Mouse (Mus musculus): Measurements from ENCODE around the gene Pck2. TPM values are rescaled to one million over a fixed set of nuclear protein-coding genes. Genes with fewer than 3 reads are reported as not detected.
A peak's percentile ranks its signal among the peaks of the same experiment; 100 is the strongest.

Pck2 gene
- polyA plus RNA-seq, 1 experiment from 2014 or later: 16.2 TPM

- H3K27ac ChIP-seq (replicated peaks; ENCODE audit: low read depth, low read length): peak within 1 kb of the TSS; percentile 98
- peaks cover 11% of the 10 kb centered on the region for H3K4me1 ChIP-seq (ENCODE audit: control insufficient read depth, insufficient read depth, low read length)
- DNase-seq: peak; percentile 97
- H3K27me3 ChIP-seq (ENCODE audit: control insufficient read depth, insufficient read depth, low read length): no peaks in the 10 kb centered on the region
- no peaks in the 10 kb centered on the region for H3K9me3 ChIP-seq (ENCODE audit: control insufficient read depth, low read length)
- H3K36me3 ChIP-seq (ENCODE audit: control insufficient read depth, insufficient read depth, low read length): peaks cover 15% of the 10 kb centered on the region
- H3K9ac ChIP-seq (replicated peaks; ENCODE audit: low read length): peak within 1 kb of the TSS; percentile 75
- H3K4me3 ChIP-seq (replicated peaks; ENCODE audit: low read depth, low read length): peak within 1 kb of the TSS; percentile 67
- under 1% methylated on average over 27 of the region's 27 CpGs for WGBS
- peak; percentile 82 for ATAC-seq (ENCODE audit: low FRiP score, low TSS enrichment)
- peak within 1 kb of the TSS; percentile 89 for H3K4me2 ChIP-seq (ENCODE audit: low read length)
These were observed 19.7 kb downstream of the Pck2 start, which contains the start of gene Dcaf11 for GRCm38 (mm10) chr14:55559799-55560201. Dcaf11 (plus strand) TSS chr14:55560006.

- H3K27ac ChIP-seq (replicated peaks; ENCODE audit: low read depth, low read length): peak within 1 kb of the TSS; percentile 98
- H3K9me3 ChIP-seq (ENCODE audit: control insufficient read depth, low read length): no peaks in the 10 kb centered on the region
- under 1% methylated on average over 51 of the region's 51 CpGs for whole genome bisulfite sequencing
- DNase-seq: peak; percentile 99
- ATAC-seq (ENCODE audit: low FRiP score, low TSS enrichment): peak; percentile 97
- H3K9ac ChIP-seq (replicated peaks; ENCODE audit: low read length): peak within 1 kb of the TSS; percentile 75
- H3K27me3 ChIP-seq (ENCODE audit: control insufficient read depth, insufficient read depth, low read length): no peaks in the 10 kb centered on the region
- peaks cover 22% of the 10 kb centered on the region for H3K36me3 ChIP-seq (ENCODE audit: control insufficient read depth, insufficient read depth, low read length)
- H3K4me3 ChIP-seq (replicated peaks; ENCODE audit: low read depth, low read length): peak within 1 kb of the TSS; percentile 67
- H3K4me2 ChIP-seq (ENCODE audit: low read length): peak within 1 kb of the TSS; percentile 89
- H3K4me1 ChIP-seq (ENCODE audit: control insufficient read depth, insufficient read depth, low read length): peaks cover 11% of the 10 kb centered on the region
These were observed 20.4 kb downstream of the Pck2 start, which contains the start of gene A730061H03Rik for GRCm38 (mm10) chr14:55560202-55561073. A730061H03Rik (minus strand) TSS chr14:55560406.

- Histone ChIP-seq H3K4me2 (ENCODE audit: low read length) (0 out of 2 replicates have a peak overlapping the region, but pooled peaks have one; percentile 89), H3K9ac (replicated peaks; ENCODE audit: low read length) (no peak overlapping the region), H3K9me3 (ENCODE audit: control insufficient read depth, low read length) (no peaks in the 10 kb centered on the region), H3K4me3 (replicated peaks; ENCODE audit: low read depth, low read length) (no peak overlapping the region), H3K27ac (replicated peaks; ENCODE audit: low read depth, low read length) (no peak overlapping the region), H3K36me3 (ENCODE audit: control insufficient read depth, insufficient read depth, low read length) (peaks cover 36% of the 10 kb centered on the region), H3K4me1 (ENCODE audit: control insufficient read depth, insufficient read depth, low read length) (peaks cover 11% of the 10 kb centered on the region), H3K27me3 (ENCODE audit: control insufficient read depth, insufficient read depth, low read length) (no peaks in the 10 kb centered on the region)
- ATAC-seq (ENCODE audit: low FRiP score, low TSS enrichment): no peak
- no peak for DNase-seq
- 85% methylated on average over 10 of the region's 10 CpGs for WGBS
These were observed 21.8 kb downstream of the Pck2 start for GRCm38 (mm10) chr14:55561860-55562259.

GRCm38 (mm10) chr14:55563249-55563648, 23.2 kb downstream of the Pck2 start:
- Histone ChIP-seq H3K36me3 (ENCODE audit: control insufficient read depth, insufficient read depth, low read length) (peaks cover 49% of the 10 kb centered on the region), H3K9me3 (ENCODE audit: control insufficient read depth, low read length) (no peaks in the 10 kb centered on the region), H3K4me1 (ENCODE audit: control insufficient read depth, insufficient read depth, low read length) (peaks cover 11% of the 10 kb centered on the region), H3K27me3 (ENCODE audit: control insufficient read depth, insufficient read depth, low read length) (no peaks in the 10 kb centered on the region), H3K4me3 (replicated peaks; ENCODE audit: low read depth, low read length) (no peak overlapping the region), H3K27ac (replicated peaks; ENCODE audit: low read depth, low read length) (no peak overlapping the region), H3K9ac (replicated peaks; ENCODE audit: low read length) (no peak overlapping the region), H3K4me2 (ENCODE audit: low read length) (no peak overlapping the region)
- no peak for DNase-seq
- 93% methylated on average over 11 of the region's 11 CpGs for WGBS
- no peak for ATAC-seq (ENCODE audit: low FRiP score, low TSS enrichment)

GRCm38 (mm10) chr14:55565748-55566147, 25.7 kb downstream of the Pck2 start:
- Histone ChIP-seq H3K9me3 (ENCODE audit: control insufficient read depth, low read length) (no peaks in the 10 kb centered on the region), H3K4me1 (ENCODE audit: control insufficient read depth, insufficient read depth, low read length) (peaks cover 8% of the 10 kb centered on the region), H3K27ac (replicated peaks; ENCODE audit: low read depth, low read length) (no peak overlapping the region), H3K9ac (replicated peaks; ENCODE audit: low read length) (no peak overlapping the region), H3K36me3 (ENCODE audit: control insufficient read depth, insufficient read depth, low read length) (peaks cover 74% of the 10 kb centered on the region), H3K4me2 (ENCODE audit: low read length) (no peak overlapping the region), H3K27me3 (ENCODE audit: control insufficient read depth, insufficient read depth, low read length) (no peaks in the 10 kb centered on the region), H3K4me3 (replicated peaks; ENCODE audit: low read depth, low read length) (no peak overlapping the region)
- DNase-seq (no peak), ATAC-seq (ENCODE audit: low FRiP score, low TSS enrichment) (no peak)
- 88% methylated on average over 3 of the region's 3 CpGs for WGBS

GRCm38 (mm10) chr14:55567496-55567895, 27.4 kb downstream of the Pck2 start:
- DNase-seq (no peak), ATAC-seq (ENCODE audit: low FRiP score, low TSS enrichment) (no peak)
- WGBS: 89% methylated on average over 3 of the region's 3 CpGs
- H3K27ac ChIP-seq (replicated peaks; ENCODE audit: low read depth, low read length): no peak overlapping the region
- no peak overlapping the region for H3K4me2 ChIP-seq (ENCODE audit: low read length)
- H3K4me1 ChIP-seq (ENCODE audit: control insufficient read depth, insufficient read depth, low read length): no peaks in the 10 kb centered on the region
- no peaks in the 10 kb centered on the region for H3K27me3 ChIP-seq (ENCODE audit: control insufficient read depth, insufficient read depth, low read length)
- H3K9me3 ChIP-seq (ENCODE audit: control insufficient read depth, low read length): no peaks in the 10 kb centered on the region
- H3K36me3 ChIP-seq (ENCODE audit: control insufficient read depth, insufficient read depth, low read length): peaks cover 74% of the 10 kb centered on the region
- no peak overlapping the region for H3K4me3 ChIP-seq (replicated peaks; ENCODE audit: low read depth, low read length)
- no peak overlapping the region for H3K9ac ChIP-seq (replicated peaks; ENCODE audit: low read length)

- Histone ChIP-seq H3K27ac (replicated peaks; ENCODE audit: low read depth, low read length) (no peak overlapping the region), H3K4me1 (ENCODE audit: control insufficient read depth, insufficient read depth, low read length) (no peaks in the 10 kb centered on the region), H3K27me3 (ENCODE audit: control insufficient read depth, insufficient read depth, low read length) (no peaks in the 10 kb centered on the region), H3K4me3 (replicated peaks; ENCODE audit: low read depth, low read length) (no peak overlapping the region), H3K36me3 (ENCODE audit: control insufficient read depth, insufficient read depth, low read length) (peaks cover 50% of the 10 kb centered on the region), H3K9ac (replicated peaks; ENCODE audit: low read length) (no peak overlapping the region), H3K4me2 (ENCODE audit: low read length) (no peak overlapping the region), H3K9me3 (ENCODE audit: control insufficient read depth, low read length) (no peaks in the 10 kb centered on the region)
- WGBS: 91% methylated on average over 2 of the region's 2 CpGs
- no peak for DNase-seq
- ATAC-seq (ENCODE audit: low FRiP score, low TSS enrichment): no peak
These were observed 30.5 kb downstream of the Pck2 start for GRCm38 (mm10) chr14:55570588-55570987.

GRCm38 (mm10) chr14:55571760-55572159, 31.7 kb downstream of the Pck2 start:
- H3K36me3 ChIP-seq (ENCODE audit: control insufficient read depth, insufficient read depth, low read length): peaks cover 39% of the 10 kb centered on the region
- no peak overlapping the region for H3K9ac ChIP-seq (replicated peaks; ENCODE audit: low read length)
- H3K27ac ChIP-seq (replicated peaks; ENCODE audit: low read depth, low read length): no peak overlapping the region
- H3K9me3 ChIP-seq (ENCODE audit: control insufficient read depth, low read length): no peaks in the 10 kb centered on the region
- no peak overlapping the region for H3K4me3 ChIP-seq (replicated peaks; ENCODE audit: low read depth, low read length)
- H3K27me3 ChIP-seq (ENCODE audit: control insufficient read depth, insufficient read depth, low read length): no peaks in the 10 kb centered on the region
- ATAC-seq (ENCODE audit: low FRiP score, low TSS enrichment) (no peak), DNase-seq (no peak)
- H3K4me1 ChIP-seq (ENCODE audit: control insufficient read depth, insufficient read depth, low read length): no peaks in the 10 kb centered on the region
- no peak overlapping the region for H3K4me2 ChIP-seq (ENCODE audit: low read length)

GRCm38 (mm10) chr14:55575302-55575701, 35.2 kb downstream of the Pck2 start, which contains the start of gene Fitm1:
Fitm1 (plus strand) TSS chr14:55575617.
- no peaks in the 10 kb centered on the region for H3K27me3 ChIP-seq (ENCODE audit: control insufficient read depth, insufficient read depth, low read length)
- no peak within 1 kb of the TSS for H3K9ac ChIP-seq (replicated peaks; ENCODE audit: low read length)
- ATAC-seq (ENCODE audit: low FRiP score, low TSS enrichment) (no peak), DNase-seq (no peak)
- H3K4me1 ChIP-seq (ENCODE audit: control insufficient read depth, insufficient read depth, low read length): peaks cover 13% of the 10 kb centered on the region
- no peak within 1 kb of the TSS for H3K27ac ChIP-seq (replicated peaks; ENCODE audit: low read depth, low read length)
- H3K4me2 ChIP-seq (ENCODE audit: low read length): no peak within 1 kb of the TSS
- WGBS: 80% methylated on average over 8 of the region's 8 CpGs
- peaks cover 11% of the 10 kb centered on the region for H3K36me3 ChIP-seq (ENCODE audit: control insufficient read depth, insufficient read depth, low read length)
- no peaks in the 10 kb centered on the region for H3K9me3 ChIP-seq (ENCODE audit: control insufficient read depth, low read length)
- no peak within 1 kb of the TSS for H3K4me3 ChIP-seq (replicated peaks; ENCODE audit: low read depth, low read length)

Measured in midbrain, embryonic 14.5 days (tissue).